Mouse (Mus musculus): ENCODE data around the gene Lrrc32. TPM values are rescaled to one million over a fixed set of nuclear protein-coding genes. Genes with fewer than 3 reads are reported as not detected.

Lrrc32 gene
- polyA plus RNA-seq, 1 experiment from 2014 or later = 4.3 TPM

- no peaks in the 10 kb centered on the region for H3K36me3 ChIP-seq (ENCODE audit: control insufficient read depth, insufficient read depth, low read length)
- H3K27ac ChIP-seq (ENCODE audit: low read depth, low read length) = no peak overlapping the region
- no peak for ATAC-seq (ENCODE audit: low FRiP score)
- no peaks in the 10 kb centered on the region for H3K27me3 ChIP-seq (ENCODE audit: control insufficient read depth, insufficient read depth, low read length)
- 89% methylated on average over 7 of the region's 7 CpGs for WGBS
- H3K4me3 ChIP-seq (ENCODE audit: low read depth, low read length) = no peak overlapping the region
- H3K9me3 ChIP-seq (ENCODE audit: control insufficient read depth, low read length) = no peaks in the 10 kb centered on the region
- H3K4me1 ChIP-seq (ENCODE audit: control insufficient read depth, insufficient read depth, low read length) = peaks cover 3% of the 10 kb centered on the region; the same call in 1 of the 2 replicates
- no peak for DNase-seq (ENCODE audit: low spot score, missing footprints)
- no peak overlapping the region for H3K9ac ChIP-seq (ENCODE audit: low read length)
- no peak overlapping the region for H3K4me2 ChIP-seq
Measured at GRCm38 (mm10) chr7:98501078-98501477, 12.0 kb downstream of the Lrrc32 start.

GRCm38 (mm10) chr7:98502921-98503320 lies 13.8 kb downstream of the Lrrc32 start:
- H3K9me3 ChIP-seq (ENCODE audit: control insufficient read depth, low read length) = no peaks in the 10 kb centered on the region
- no peak overlapping the region for H3K4me3 ChIP-seq (ENCODE audit: low read depth, low read length)
- H3K4me1 ChIP-seq (ENCODE audit: control insufficient read depth, insufficient read depth, low read length) = peaks cover 3% of the 10 kb centered on the region; the same call in 1 of the 2 replicates
- H3K27ac ChIP-seq (ENCODE audit: low read depth, low read length) = no peak overlapping the region
- no peak overlapping the region for H3K4me2 ChIP-seq
- no peaks in the 10 kb centered on the region for H3K27me3 ChIP-seq (ENCODE audit: control insufficient read depth, insufficient read depth, low read length)
- no peaks in the 10 kb centered on the region for H3K36me3 ChIP-seq (ENCODE audit: control insufficient read depth, insufficient read depth, low read length)
- DNase-seq (ENCODE audit: low spot score, missing footprints) (no peak), ATAC-seq (ENCODE audit: low FRiP score) (no peak)
- 26% methylated on average over 5 of the region's 5 CpGs for WGBS
- no peak overlapping the region for H3K9ac ChIP-seq (ENCODE audit: low read length)

GRCm38 (mm10) chr7:98503951-98504647 lies 15.0 kb downstream of the Lrrc32 start:
- DNase-seq (ENCODE audit: low spot score, missing footprints) = no peak
- Histone ChIP-seq H3K4me1 (ENCODE audit: control insufficient read depth, insufficient read depth, low read length) (peaks cover 3% of the 10 kb centered on the region; the same call in 1 of the 2 replicates), H3K9me3 (ENCODE audit: control insufficient read depth, low read length) (no peaks in the 10 kb centered on the region), H3K9ac (ENCODE audit: low read length) (no peak overlapping the region), H3K4me3 (ENCODE audit: low read depth, low read length) (no peak overlapping the region), H3K36me3 (ENCODE audit: control insufficient read depth, insufficient read depth, low read length) (no peaks in the 10 kb centered on the region), H3K4me2 (no peak overlapping the region), H3K27ac (ENCODE audit: low read depth, low read length) (no peak overlapping the region), H3K27me3 (ENCODE audit: control insufficient read depth, insufficient read depth, low read length) (no peaks in the 10 kb centered on the region)
- no peak for ATAC-seq (ENCODE audit: low FRiP score)
- 71% methylated on average over 6 of the region's 6 CpGs for WGBS

GRCm38 (mm10) chr7:98504726-98505314 lies 15.7 kb downstream of the Lrrc32 start:
- no peak overlapping the region for H3K9ac ChIP-seq (ENCODE audit: low read length)
- H3K36me3 ChIP-seq (ENCODE audit: control insufficient read depth, insufficient read depth, low read length) = no peaks in the 10 kb centered on the region
- H3K27ac ChIP-seq (ENCODE audit: low read depth, low read length) = no peak overlapping the region
- H3K4me1 ChIP-seq (ENCODE audit: control insufficient read depth, insufficient read depth, low read length) = peaks cover 3% of the 10 kb centered on the region; the same call in 1 of the 2 replicates
- DNase-seq (ENCODE audit: low spot score, missing footprints) (peak; percentile 81), ATAC-seq (ENCODE audit: low FRiP score) (no peak)
- no peaks in the 10 kb centered on the region for H3K27me3 ChIP-seq (ENCODE audit: control insufficient read depth, insufficient read depth, low read length)
- no peak overlapping the region for H3K4me2 ChIP-seq
- WGBS = 41% methylated on average over 5 of the region's 5 CpGs
- H3K9me3 ChIP-seq (ENCODE audit: control insufficient read depth, low read length) = no peaks in the 10 kb centered on the region
- no peak overlapping the region for H3K4me3 ChIP-seq (ENCODE audit: low read depth, low read length)

- 22% methylated on average over 3 of the region's 3 CpGs for WGBS
- Histone ChIP-seq H3K4me1 (ENCODE audit: control insufficient read depth, insufficient read depth, low read length) (peaks cover 3% of the 10 kb centered on the region; the same call in 1 of the 2 replicates), H3K36me3 (ENCODE audit: control insufficient read depth, insufficient read depth, low read length) (no peaks in the 10 kb centered on the region), H3K4me3 (ENCODE audit: low read depth, low read length) (no peak overlapping the region), H3K9me3 (ENCODE audit: control insufficient read depth, low read length) (no peaks in the 10 kb centered on the region), H3K9ac (ENCODE audit: low read length) (no peak overlapping the region), H3K4me2 (no peak overlapping the region), H3K27me3 (ENCODE audit: control insufficient read depth, insufficient read depth, low read length) (no peaks in the 10 kb centered on the region), H3K27ac (ENCODE audit: low read depth, low read length) (no peak overlapping the region)
- DNase-seq (ENCODE audit: low spot score, missing footprints) (peak; percentile 80), ATAC-seq (ENCODE audit: low FRiP score) (no peak)
Measured at GRCm38 (mm10) chr7:98505664-98506063, 16.6 kb downstream of the Lrrc32 start.

- Histone ChIP-seq H3K4me1 (ENCODE audit: control insufficient read depth, insufficient read depth, low read length) (no peaks in the 10 kb centered on the region), H3K27ac (ENCODE audit: low read depth, low read length) (no peak overlapping the region), H3K36me3 (ENCODE audit: control insufficient read depth, insufficient read depth, low read length) (no peaks in the 10 kb centered on the region), H3K9ac (ENCODE audit: low read length) (no peak overlapping the region), H3K4me2 (no peak overlapping the region), H3K27me3 (ENCODE audit: control insufficient read depth, insufficient read depth, low read length) (no peaks in the 10 kb centered on the region), H3K9me3 (ENCODE audit: control insufficient read depth, low read length) (no peaks in the 10 kb centered on the region), H3K4me3 (ENCODE audit: low read depth, low read length) (no peak overlapping the region)
- peak; percentile 72 for DNase-seq (ENCODE audit: low spot score, missing footprints)
- WGBS = 74% methylated on average over 15 of the region's 15 CpGs
- no peak for ATAC-seq (ENCODE audit: low FRiP score)
Measured at GRCm38 (mm10) chr7:98510961-98511958, 22.2 kb downstream of the Lrrc32 start.

- H3K27me3 ChIP-seq (ENCODE audit: control insufficient read depth, insufficient read depth, low read length) = no peaks in the 10 kb centered on the region
- no peaks in the 10 kb centered on the region for H3K9me3 ChIP-seq (ENCODE audit: control insufficient read depth, low read length)
- no peak overlapping the region for H3K4me3 ChIP-seq (ENCODE audit: low read depth, low read length)
- H3K4me2 ChIP-seq = no peak overlapping the region
- no peaks in the 10 kb centered on the region for H3K4me1 ChIP-seq (ENCODE audit: control insufficient read depth, insufficient read depth, low read length)
- ATAC-seq (ENCODE audit: low FRiP score) (no peak), DNase-seq (ENCODE audit: low spot score, missing footprints) (no peak)
- no peaks in the 10 kb centered on the region for H3K36me3 ChIP-seq (ENCODE audit: control insufficient read depth, insufficient read depth, low read length)
- no peak overlapping the region for H3K27ac ChIP-seq (ENCODE audit: low read depth, low read length)
- H3K9ac ChIP-seq (ENCODE audit: low read length) = no peak overlapping the region
- WGBS = 80% methylated on average over 3 of the region's 3 CpGs
Measured at GRCm38 (mm10) chr7:98513251-98513650, 24.2 kb downstream of the Lrrc32 start.

GRCm38 (mm10) chr7:98522576-98522975 lies 33.5 kb downstream of the Lrrc32 start:
- Histone ChIP-seq H3K27ac (ENCODE audit: low read depth, low read length) (no peak overlapping the region), H3K9ac (ENCODE audit: low read length) (no peak overlapping the region), H3K4me3 (ENCODE audit: low read depth, low read length) (no peak overlapping the region), H3K4me2 (no peak overlapping the region), H3K36me3 (ENCODE audit: control insufficient read depth, insufficient read depth, low read length) (no peaks in the 10 kb centered on the region), H3K4me1 (ENCODE audit: control insufficient read depth, insufficient read depth, low read length) (no peaks in the 10 kb centered on the region), H3K27me3 (ENCODE audit: control insufficient read depth, insufficient read depth, low read length) (no peaks in the 10 kb centered on the region), H3K9me3 (ENCODE audit: control insufficient read depth, low read length) (no peaks in the 10 kb centered on the region)
- WGBS = 84% methylated on average over 5 of the region's 5 CpGs
- ATAC-seq (ENCODE audit: low FRiP score) (no peak), DNase-seq (ENCODE audit: low spot score, missing footprints) (peak; percentile 72)
